Mouse (Mus musculus) ES-E14 (cell line): ENCODE measurements around the gene Kir3dl2. TPM values are rescaled to one million over a fixed set of nuclear protein-coding genes. Genes with fewer than 3 reads are reported as not detected.

Experiments used
- total RNA-seq: library from RNA; depleted of rRNA; stranded (reverse); fragments of 300-350 nt; gene quantifications from 2 replicates; pipeline ENCODE4 v1.2.3, GENCODE M21; 2012; rRNA removed

The Kir3dl2 gene
- total RNA-seq, 1 experiment: not detected

Other genes with a start within 250 kb of the Kir3dl2 start
- gene Kir3dl1, start 26.1 kb downstream of the Kir3dl2 start, total RNA-seq: not detected in 2 replicates
- gene Tceal3, start 46.8 kb upstream of the Kir3dl2 start, total RNA-seq: 0.53 TPM in 1 of 2 replicates, not detected in the other
- gene Tceal1, start 163.9 kb upstream of the Kir3dl2 start, total RNA-seq: 0.53 and 0.67 TPM in 2 replicates
- 236 and 337 TPM in 2 replicates for gene Morf4l2, start 199.6 kb upstream of the Kir3dl2 start, total RNA-seq
- not detected in 2 replicates for gene Glra4, start 236.1 kb upstream of the Kir3dl2 start, total RNA-seq